Mouse (Mus musculus): ENCODE data around the gene Trappc2l. TPM values are rescaled to one million over a fixed set of nuclear protein-coding genes. Genes with fewer than 3 reads are reported as not detected.

Gene Trappc2l
- polyA plus RNA-seq, 1 experiment from 2014 or later: 73.3 TPM

GRCm38 (mm10) chr8:122593240-122593639, 18.2 kb upstream of the Trappc2l start:
- ATAC-seq (replicated peaks; ENCODE audit: low FRiP score, low read depth): no peak
- no peak for TF ChIP-seq CTCF (IDR thresholded peaks at IDR 0.05; ENCODE audit: low read depth)

GRCm38 (mm10) chr8:122593783-122594507, 17.5 kb upstream of the Trappc2l start:
- Histone ChIP-seq H3K27me3 (ENCODE audit: insufficient read depth, low read length) (no peaks in the 10 kb centered on the region), H3K9me3 (replicated peaks; ENCODE audit: low read length) (no peaks in the 10 kb centered on the region), H3K27ac (no peak overlapping the region), H3K4me3 (replicated peaks; ENCODE audit: low read depth, low read length) (no peak overlapping the region), H3K36me3 (ENCODE audit: insufficient read depth, low read length) (peaks cover 5% of the 10 kb centered on the region; the same call in 1 of the 2 replicates), H3K9ac (ENCODE audit: low read depth, low read length) (no peak overlapping the region), H3K4me1 (replicated peaks; ENCODE audit: insufficient read depth, low read length) (no peaks in the 10 kb centered on the region), H3K4me2 (ENCODE audit: low read length) (no peak overlapping the region)
- no peak for DNase-seq (ENCODE audit: low spot score)
- no peak for ATAC-seq (replicated peaks; ENCODE audit: low FRiP score, low read depth)
- WGBS: 79% methylated on average over 19 of the region's 19 CpGs
- no peak for TF ChIP-seq CTCF (IDR thresholded peaks at IDR 0.05; ENCODE audit: low read depth)

More at GRCm38 (mm10) chr8:122593240-122593639, 18.2 kb upstream of the Trappc2l start:
- H3K4me3 ChIP-seq (replicated peaks; ENCODE audit: low read depth, low read length): no peak overlapping the region
- H3K27ac ChIP-seq: no peak overlapping the region
- H3K36me3 ChIP-seq (ENCODE audit: insufficient read depth, low read length): peaks cover 5% of the 10 kb centered on the region; the same call in 1 of the 2 replicates
- no peaks in the 10 kb centered on the region for H3K4me1 ChIP-seq (replicated peaks; ENCODE audit: insufficient read depth, low read length)
- H3K9me3 ChIP-seq (replicated peaks; ENCODE audit: low read length): no peaks in the 10 kb centered on the region
- no peaks in the 10 kb centered on the region for H3K27me3 ChIP-seq (ENCODE audit: insufficient read depth, low read length)
- no peak overlapping the region for H3K9ac ChIP-seq (ENCODE audit: low read depth, low read length)
- H3K4me2 ChIP-seq (ENCODE audit: low read length): no peak overlapping the region
- no peak for DNase-seq (ENCODE audit: low spot score)
- WGBS: 55% methylated on average over 12 of the region's 12 CpGs

- Histone ChIP-seq H3K9ac (ENCODE audit: low read depth, low read length) (no peak overlapping the region), H3K9me3 (replicated peaks; ENCODE audit: low read length) (no peaks in the 10 kb centered on the region), H3K27me3 (ENCODE audit: insufficient read depth, low read length) (no peaks in the 10 kb centered on the region), H3K4me2 (ENCODE audit: low read length) (no peak overlapping the region), H3K4me3 (replicated peaks; ENCODE audit: low read depth, low read length) (no peak overlapping the region), H3K36me3 (ENCODE audit: insufficient read depth, low read length) (peaks cover 11% of the 10 kb centered on the region; the same call in 1 of the 2 replicates), H3K27ac (no peak overlapping the region), H3K4me1 (replicated peaks; ENCODE audit: insufficient read depth, low read length) (no peaks in the 10 kb centered on the region)
- ATAC-seq (replicated peaks; ENCODE audit: low FRiP score, low read depth) (no peak), DNase-seq (ENCODE audit: low spot score) (no peak)
- no peak for TF ChIP-seq CTCF (IDR thresholded peaks at IDR 0.05; ENCODE audit: low read depth)
- 48% methylated on average over 4 of the region's 4 CpGs for WGBS
Measured at GRCm38 (mm10) chr8:122596031-122596430, 15.4 kb upstream of the Trappc2l start.

GRCm38 (mm10) chr8:122600666-122601065, 10.8 kb upstream of the Trappc2l start:
- Histone ChIP-seq H3K4me2 (ENCODE audit: low read length) (no peak overlapping the region), H3K36me3 (ENCODE audit: insufficient read depth, low read length) (peaks cover 7% of the 10 kb centered on the region; the same call in 1 of the 2 replicates), H3K9ac (ENCODE audit: low read depth, low read length) (no peak overlapping the region), H3K27me3 (ENCODE audit: insufficient read depth, low read length) (no peaks in the 10 kb centered on the region), H3K9me3 (replicated peaks; ENCODE audit: low read length) (no peaks in the 10 kb centered on the region), H3K4me1 (replicated peaks; ENCODE audit: insufficient read depth, low read length) (no peaks in the 10 kb centered on the region), H3K27ac (no peak overlapping the region), H3K4me3 (replicated peaks; ENCODE audit: low read depth, low read length) (no peak overlapping the region)
- no peak for ATAC-seq (replicated peaks; ENCODE audit: low FRiP score, low read depth)
- 84% methylated on average over 9 of the region's 9 CpGs for WGBS
- TF ChIP-seq CTCF (IDR thresholded peaks at IDR 0.05; ENCODE audit: low read depth): no peak
- no peak for DNase-seq (ENCODE audit: low spot score)

- WGBS: 38% methylated on average over 1 of the region's 1 CpGs
- ATAC-seq (replicated peaks; ENCODE audit: low FRiP score, low read depth): no peak; the same call in 1 of the 2 replicates
- no peak overlapping the region for H3K9ac ChIP-seq (ENCODE audit: low read depth, low read length)
- no peaks in the 10 kb centered on the region for H3K4me1 ChIP-seq (replicated peaks; ENCODE audit: insufficient read depth, low read length)
- no peak overlapping the region for H3K27ac ChIP-seq
- H3K4me2 ChIP-seq (ENCODE audit: low read length): no peak overlapping the region
- TF ChIP-seq CTCF (IDR thresholded peaks at IDR 0.05; ENCODE audit: low read depth): no peak
- H3K4me3 ChIP-seq (replicated peaks; ENCODE audit: low read depth, low read length): no peak overlapping the region
- H3K9me3 ChIP-seq (replicated peaks; ENCODE audit: low read length): no peaks in the 10 kb centered on the region
- DNase-seq (ENCODE audit: low spot score): no peak
- H3K27me3 ChIP-seq (ENCODE audit: insufficient read depth, low read length): no peaks in the 10 kb centered on the region
- H3K36me3 ChIP-seq (ENCODE audit: insufficient read depth, low read length): 0 out of 2 replicates have a peak, but pooled peaks cover 2% of the 10 kb centered on the region
Measured at GRCm38 (mm10) chr8:122604640-122605039, 6.8 kb upstream of the Trappc2l start.

- H3K9me3 ChIP-seq (replicated peaks; ENCODE audit: low read length): no peaks in the 10 kb centered on the region
- no peaks in the 10 kb centered on the region for H3K4me1 ChIP-seq (replicated peaks; ENCODE audit: insufficient read depth, low read length)
- WGBS: 76% methylated on average over 4 of the region's 4 CpGs
- H3K27ac ChIP-seq: no peak overlapping the region
- no peak for TF ChIP-seq CTCF (IDR thresholded peaks at IDR 0.05; ENCODE audit: low read depth)
- no peak overlapping the region for H3K9ac ChIP-seq (ENCODE audit: low read depth, low read length)
- DNase-seq (ENCODE audit: low spot score) (no peak), ATAC-seq (replicated peaks; ENCODE audit: low FRiP score, low read depth) (no peak)
- no peak overlapping the region for H3K4me2 ChIP-seq (ENCODE audit: low read length)
- H3K36me3 ChIP-seq (ENCODE audit: insufficient read depth, low read length): 0 out of 2 replicates have a peak, but pooled peaks cover 2% of the 10 kb centered on the region
- H3K27me3 ChIP-seq (ENCODE audit: insufficient read depth, low read length): no peaks in the 10 kb centered on the region
- H3K4me3 ChIP-seq (replicated peaks; ENCODE audit: low read depth, low read length): no peak overlapping the region
Measured at GRCm38 (mm10) chr8:122605367-122605766, 6.1 kb upstream of the Trappc2l start.
